Mouse (Mus musculus): ENCODE results near the gene Cib4. TPM values are rescaled to one million over a fixed set of nuclear protein-coding genes. Genes with fewer than 3 reads are reported as not detected.

Cib4 gene
- not detected for polyA plus RNA-seq (2017; shearing (Covaris generic))

GRCm38 (mm10) chr5:30545698-30546097 is at the start of gene Cib4:
Gene Cib4 (minus strand): TSS chr5:30545836.

GRCm38 (mm10) chr5:30587681-30588300 is 42.2 kb upstream of the Cib4 start, which contains the start of gene Kcnk3:
Gene Kcnk3 (plus strand): TSS chr5:30588170.

GRCm38 (mm10) chr5:30465861-30466260 is 79.8 kb downstream of the Cib4 start, which contains the start of gene 1700001C02Rik:
Gene 1700001C02Rik (plus strand): TSS chr5:30466047.

GRCm38 (mm10) chr5:30461821-30462220 is 83.8 kb downstream of the Cib4 start, which contains the start of gene Otof:
Gene Otof (minus strand): TSS chr5:30461932.

Other genes starting within 250 kb of the Cib4 start
- gene Otof, start 83.9 kb downstream of the Cib4 start, polyA plus RNA-seq (2017; shearing (Covaris generic)): 0.05 TPM
- gene 1700001C02Rik, start 79.8 kb downstream of the Cib4 start, polyA plus RNA-seq (2017; shearing (Covaris generic)): not detected
- 0.26 TPM for gene Kcnk3, start 42.3 kb upstream of the Cib4 start, polyA plus RNA-seq (2017; shearing (Covaris generic))
- 31.4 TPM for gene Slc35f6, start 102.1 kb upstream of the Cib4 start, polyA plus RNA-seq (2017; shearing (Covaris generic))
- 155 TPM for gene Cenpa, start 120.9 kb upstream of the Cib4 start, polyA plus RNA-seq (2017; shearing (Covaris generic))
- gene Dpysl5, start 165.7 kb upstream of the Cib4 start, polyA plus RNA-seq (2017; shearing (Covaris generic)): 0.49 TPM